Mouse (Mus musculus) heart, postnatal 0 days (tissue): ENCODE data around the gene Scg5. TPM values are rescaled to one million over a fixed set of nuclear protein-coding genes. Genes with fewer than 3 reads are reported as not detected.
A peak's percentile ranks its signal among the peaks of the same experiment; 100 is the strongest.

Experiments
- ATAC-seq: fragments of 200-750 bp; cut with Nextera tagmentation; 2 replicates; pipeline ENCODE4 v1.8.0; 2017; ENCODE audit warnings: low read depth, moderate number of reproducible peaks, moderate library complexity; ENCODE audit not compliant: insufficient read depth
- DNase-seq: peaks from one replicate; pipeline ENCODE4 v3.0.0-alpha.2; 2016; ENCODE audit warnings: low spot score
- H3K27ac ChIP-seq: fragments of 300-500 bp; sonication (generic); 2 replicates; pipeline ENCODE4 v1.5.1; 2014; ENCODE audit warnings: low read depth, mild to moderate bottlenecking
- H3K27me3 ChIP-seq: fragments of 300-500 bp; sonication (generic); 2 replicates; pipeline ENCODE4 v1.6.1; 2014; ENCODE audit warnings: low read length, mixed read lengths; ENCODE audit not compliant: control insufficient read depth, insufficient read depth
- H3K36me3 ChIP-seq: fragments of 300-500 bp; sonication (generic); replicated peaks from 2 replicates; pipeline ENCODE4 v1.6.1; 2014; ENCODE audit warnings: low read length, mixed read lengths; ENCODE audit not compliant: control insufficient read depth, insufficient read depth
- H3K4me1 ChIP-seq: fragments of 300-500 bp; sonication (generic); 2 replicates; pipeline ENCODE4 v1.6.1; 2014; ENCODE audit warnings: antibody characterized with exemption; ENCODE audit not compliant: control insufficient read depth, insufficient read depth
- H3K4me2 ChIP-seq: fragments of 300-500 bp; sonication (generic); 2 replicates; pipeline ENCODE4 v1.6.1; 2014; ENCODE audit warnings: low read depth, mild to moderate bottlenecking, low read length, moderate library complexity
- H3K4me3 ChIP-seq: fragments of 300-500 bp; sonication (generic); 2 replicates; pipeline ENCODE4 v1.5.1; 2014; ENCODE audit warnings: low read depth, low read length
- H3K9ac ChIP-seq: fragments of 300-500 bp; sonication (generic); replicated peaks from 2 replicates; pipeline ENCODE4 v1.6.1; 2014; ENCODE audit warnings: low read depth, low read length, mixed read lengths
- H3K9me3 ChIP-seq: fragments of 300-500 bp; sonication (generic); replicated peaks from 2 replicates; pipeline ENCODE4 v1.6.1; 2016; ENCODE audit warnings: low read length; ENCODE audit not compliant: control insufficient read depth
- CTCF ChIP-seq: IDR thresholded peaks from 2 replicates; pipeline ENCODE4 v1.5.1; 2016; ENCODE audit warnings: antibody characterized with exemption, control low read depth, low read depth
- EP300 ChIP-seq: IDR thresholded peaks from 2 replicates; pipeline ENCODE4 v1.6.1; 2016; ENCODE audit warnings: antibody characterized with exemption, low read depth
- WGBS: fragments of 180-500 bp; shearing (Covaris S2); extraction: QIAGEN DNeasy Blood & Tissue Kit; methylation state at CpG from one replicate; pipeline ENCODE4 v1.1.7; 2014; 5-methylcytosine and 5-hydroxymethylcytosine counted together
- polyA plus RNA-seq: library from polyadenylated mRNA; unstranded; fragments of >200 nt; fragmentation: Nextera tagmentation; extraction: Ambion mirVana; gene quantifications from 2 replicates; pipeline ENCODE4 v1.2.1, GENCODE M21; 2015
- total RNA-seq: library from RNA; depleted of rRNA; stranded (reverse); fragments of >200 nt; gene quantifications from 2 replicates; pipeline ENCODE4 v1.2.3, GENCODE M21; 2014; ENCODE audit warnings: low replicate concordance

Gene Scg5
- total and polyA plus RNA-seq, 2 experiments from 2014 or later, result 1.1 to 5.0 TPM

DNA sequence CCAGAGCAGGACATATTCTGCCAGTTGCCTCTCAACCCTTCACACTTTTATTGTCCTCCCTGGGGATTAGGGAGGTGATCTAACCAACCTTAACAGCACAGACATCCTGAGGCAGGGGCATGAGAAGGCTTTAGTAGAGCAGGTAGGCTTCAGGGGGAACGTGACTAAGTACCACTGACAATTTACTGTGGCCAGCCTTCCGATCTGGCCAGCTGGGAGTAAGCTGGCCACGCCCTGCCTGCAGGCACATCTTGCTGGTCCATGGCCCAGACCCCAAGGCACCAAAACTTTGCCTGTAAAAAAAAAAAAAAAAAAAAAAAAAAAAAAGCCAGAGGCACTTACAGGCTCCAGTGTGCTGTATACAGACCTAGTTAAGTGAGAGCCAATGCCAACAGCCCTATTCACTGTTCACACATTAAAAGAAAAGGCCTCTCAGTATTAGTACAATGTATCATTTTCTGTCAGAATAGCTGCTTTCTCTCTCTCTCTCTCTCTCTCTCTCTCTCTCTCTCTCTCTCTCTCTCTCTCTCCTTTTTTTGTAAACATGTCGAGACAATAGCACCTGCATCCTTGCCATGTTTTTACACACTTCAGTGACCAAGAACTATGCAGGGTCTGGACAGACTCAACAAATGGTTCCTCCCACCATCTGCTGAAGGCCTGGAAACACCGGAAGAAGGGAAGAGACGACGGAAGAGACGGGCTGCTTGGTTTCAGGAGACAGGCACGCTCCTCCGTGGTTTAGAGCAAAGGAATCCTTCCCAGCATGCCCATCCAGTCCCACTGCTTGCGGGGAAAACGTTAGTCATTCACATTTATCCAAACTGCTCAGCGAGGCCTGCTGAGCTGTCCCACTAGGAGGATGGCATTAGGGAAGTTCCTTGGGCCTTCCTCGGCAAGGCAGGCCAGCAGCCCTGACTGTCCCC lies 11.0 kb downstream of the Scg5 start:
- DNase-seq (no peak), ATAC-seq (no peak)
- Histone ChIP-seq H3K4me2 (no peak overlapping the region), H3K4me1 (no peaks in the 10 kb centered on the region), H3K27me3 (no peaks in the 10 kb centered on the region), H3K27ac (no peak overlapping the region), H3K9me3 (no peaks in the 10 kb centered on the region), H3K4me3 (no peak overlapping the region), H3K9ac (no peak overlapping the region), H3K36me3 (no peaks in the 10 kb centered on the region)
- 71% methylated on average over 14 of the region's 14 CpGs for WGBS
- TF ChIP-seq EP300 (no peak), CTCF (no peak)

DNA sequence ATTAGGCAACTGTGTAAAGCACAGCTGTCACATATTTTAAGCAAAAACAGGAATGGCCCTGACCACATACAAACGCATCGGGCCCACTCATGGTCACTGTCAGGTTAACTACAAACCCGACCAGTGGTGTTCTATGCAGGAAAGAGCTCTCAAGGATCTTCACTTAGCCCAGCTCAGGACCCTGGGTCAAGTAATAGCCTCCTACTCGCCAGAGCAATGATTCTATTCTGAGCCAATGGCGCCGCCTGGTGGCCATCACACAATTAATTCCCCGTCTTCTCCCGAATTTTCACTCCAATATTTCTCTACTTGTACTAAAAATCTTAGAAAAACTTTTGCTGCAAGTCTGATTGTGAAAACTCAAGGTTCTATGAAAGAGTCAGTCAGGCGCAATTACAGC lies 21.3 kb downstream of the Scg5 start:
- Histone ChIP-seq H3K4me1 (no peaks in the 10 kb centered on the region), H3K4me2 (no peak overlapping the region), H3K9me3 (no peaks in the 10 kb centered on the region), H3K4me3 (no peak overlapping the region), H3K27me3 (no peaks in the 10 kb centered on the region), H3K9ac (no peak overlapping the region), H3K27ac (no peak overlapping the region), H3K36me3 (no peaks in the 10 kb centered on the region)
- WGBS, result 19% methylated on average over 9 of the region's 9 CpGs
- TF ChIP-seq EP300 (no peak), CTCF (peak; percentile 68)
- DNase-seq (peak; percentile 22), ATAC-seq (no peak)

DNA sequence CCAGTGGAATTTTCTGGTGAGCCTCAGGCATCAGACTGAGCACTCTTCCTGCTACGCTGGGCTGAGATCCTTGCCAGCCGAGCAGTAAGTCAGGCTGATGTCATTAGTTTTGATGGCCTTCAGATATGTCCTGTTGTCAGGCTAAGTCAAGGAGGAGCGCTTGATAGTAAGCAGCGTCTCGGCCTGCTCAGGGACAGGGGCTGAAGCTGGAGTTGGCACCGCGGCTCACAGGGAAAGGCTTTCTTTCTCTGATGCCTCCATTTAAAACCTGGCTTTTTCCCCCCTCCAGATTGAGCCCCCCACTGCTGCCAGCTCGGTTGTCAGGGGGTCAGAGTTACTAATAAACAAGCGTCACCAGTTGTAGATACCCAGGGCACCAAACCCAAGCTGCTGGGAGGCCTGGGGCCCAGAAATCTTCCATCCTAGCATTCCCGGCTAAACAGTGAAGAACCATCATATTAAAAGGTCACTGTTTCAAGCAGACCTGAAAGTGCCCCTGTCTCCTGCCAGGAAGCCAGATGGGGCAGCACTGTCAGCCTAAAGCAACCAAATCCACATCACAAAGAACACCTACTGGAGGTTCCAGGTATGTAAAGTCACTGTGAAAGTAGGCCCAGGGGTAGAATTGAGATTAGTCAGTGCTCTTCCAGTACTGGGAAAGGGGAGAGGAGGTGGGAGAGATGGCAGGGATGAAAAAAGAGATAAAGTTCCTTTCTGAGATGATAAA lies 21.9 kb downstream of the Scg5 start:
- 56% methylated on average over 10 of the region's 10 CpGs for WGBS
- H3K4me1 ChIP-seq, result no peaks in the 10 kb centered on the region
- H3K4me2 ChIP-seq, result no peak overlapping the region
- ATAC-seq (no peak), DNase-seq (no peak)
- H3K4me3 ChIP-seq, result no peak overlapping the region
- no peaks in the 10 kb centered on the region for H3K36me3 ChIP-seq
- no peak overlapping the region for H3K9ac ChIP-seq
- H3K27ac ChIP-seq, result no peak overlapping the region
- no peaks in the 10 kb centered on the region for H3K27me3 ChIP-seq
- no peak for TF ChIP-seq CTCF
- no peak for TF ChIP-seq EP300
- H3K9me3 ChIP-seq, result no peaks in the 10 kb centered on the region

DNA sequence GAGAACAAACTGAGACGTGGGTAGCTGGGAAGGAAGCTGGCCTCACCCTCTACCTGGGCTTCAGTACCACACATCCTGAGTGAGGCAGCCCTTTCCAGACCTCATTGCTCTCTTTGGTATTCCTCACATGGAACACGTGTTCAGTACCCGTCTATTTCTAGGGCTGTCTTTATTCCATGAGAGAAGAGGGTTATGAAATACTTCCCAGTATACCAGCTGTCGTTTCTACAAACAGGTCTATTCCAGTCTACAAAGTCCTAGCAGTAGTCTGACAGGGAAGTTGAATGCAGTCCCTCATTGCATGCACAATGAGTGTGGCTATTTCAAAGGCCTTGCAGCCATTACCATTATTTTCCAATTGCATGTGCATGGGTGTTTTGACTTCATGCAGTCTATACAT lies 23.2 kb downstream of the Scg5 start:
- Histone ChIP-seq H3K4me3 (no peak overlapping the region), H3K27ac (no peak overlapping the region), H3K9ac (no peak overlapping the region), H3K4me2 (no peak overlapping the region), H3K4me1 (no peaks in the 10 kb centered on the region), H3K27me3 (no peaks in the 10 kb centered on the region), H3K9me3 (no peaks in the 10 kb centered on the region), H3K36me3 (no peaks in the 10 kb centered on the region)
- WGBS, result 70% methylated on average over 4 of the region's 4 CpGs
- ATAC-seq, result no peak
- no peak for TF ChIP-seq CTCF
- no peak for TF ChIP-seq EP300
- DNase-seq, result no peak

DNA sequence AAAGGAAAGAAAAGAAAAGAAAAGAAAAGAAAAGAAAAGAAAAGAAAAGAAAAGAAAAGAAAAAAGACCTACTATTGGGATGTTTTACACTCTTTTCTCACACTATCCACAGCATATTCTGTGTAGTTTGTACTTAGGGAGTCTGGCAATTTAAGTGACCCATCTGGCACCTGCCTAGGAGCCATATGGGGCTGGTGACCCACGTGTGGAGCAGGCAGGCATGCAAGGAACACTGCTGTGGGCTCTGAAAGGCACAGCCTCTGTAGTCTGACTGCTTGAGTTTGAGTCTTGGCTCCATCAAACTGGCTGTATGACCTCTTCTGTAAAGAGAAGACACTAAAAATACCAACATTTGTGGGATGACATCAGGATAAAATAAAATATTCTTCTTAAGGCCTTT lies 25.2 kb downstream of the Scg5 start:
- Histone ChIP-seq H3K4me1 (no peaks in the 10 kb centered on the region), H3K4me3 (no peak overlapping the region), H3K4me2 (no peak overlapping the region), H3K9ac (no peak overlapping the region), H3K9me3 (no peaks in the 10 kb centered on the region), H3K27ac (no peak overlapping the region), H3K27me3 (no peaks in the 10 kb centered on the region), H3K36me3 (no peaks in the 10 kb centered on the region)
- 26% methylated on average over 1 of the region's 1 CpGs for WGBS
- TF ChIP-seq EP300 (no peak), CTCF (no peak)
- ATAC-seq (no peak), DNase-seq (no peak)
